Mouse (Mus musculus): ENCODE data around the gene Pif1.

The Pif1 gene

DNA sequence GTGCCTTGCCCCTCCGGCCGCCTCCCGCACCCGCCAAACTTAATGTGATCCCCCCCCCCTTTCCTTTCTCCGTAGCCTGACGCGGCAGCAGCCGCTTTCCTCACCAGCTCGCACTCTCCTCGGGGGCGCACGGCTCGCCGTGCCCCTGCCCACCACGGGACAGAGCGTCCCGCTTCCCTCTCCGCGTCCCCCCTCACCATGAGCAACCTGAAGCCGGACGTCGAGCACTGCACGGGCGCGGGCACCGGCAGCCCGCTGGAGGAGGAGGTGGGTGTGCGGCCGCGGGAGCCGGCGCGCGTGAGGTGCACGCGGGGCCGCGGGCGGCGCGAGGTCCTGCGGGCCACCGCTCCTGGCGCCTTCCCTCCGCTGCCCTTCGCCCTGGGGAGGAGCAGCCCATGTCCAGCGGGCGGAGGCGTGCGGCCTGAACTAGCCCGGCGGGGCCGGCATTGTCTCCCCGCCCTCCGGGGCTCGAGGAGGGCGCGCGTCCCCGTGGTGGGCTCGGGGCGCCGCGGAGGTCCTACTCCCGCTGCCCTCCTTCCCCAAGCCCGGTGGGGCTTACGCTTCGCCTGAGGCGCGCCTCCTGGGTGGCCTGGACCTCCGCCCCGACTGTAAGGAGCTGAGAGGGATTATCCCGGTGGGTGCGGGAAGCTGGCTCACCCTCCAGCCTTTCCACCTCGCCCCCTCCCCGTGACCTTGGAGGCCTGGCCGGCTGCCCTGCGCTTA is 43.8 kb downstream of the Pif1 start:
- no peak for ATAC-seq (ENCODE audit: insufficient number of reproducible peaks, low FRiP score, low TSS enrichment)

DNA sequence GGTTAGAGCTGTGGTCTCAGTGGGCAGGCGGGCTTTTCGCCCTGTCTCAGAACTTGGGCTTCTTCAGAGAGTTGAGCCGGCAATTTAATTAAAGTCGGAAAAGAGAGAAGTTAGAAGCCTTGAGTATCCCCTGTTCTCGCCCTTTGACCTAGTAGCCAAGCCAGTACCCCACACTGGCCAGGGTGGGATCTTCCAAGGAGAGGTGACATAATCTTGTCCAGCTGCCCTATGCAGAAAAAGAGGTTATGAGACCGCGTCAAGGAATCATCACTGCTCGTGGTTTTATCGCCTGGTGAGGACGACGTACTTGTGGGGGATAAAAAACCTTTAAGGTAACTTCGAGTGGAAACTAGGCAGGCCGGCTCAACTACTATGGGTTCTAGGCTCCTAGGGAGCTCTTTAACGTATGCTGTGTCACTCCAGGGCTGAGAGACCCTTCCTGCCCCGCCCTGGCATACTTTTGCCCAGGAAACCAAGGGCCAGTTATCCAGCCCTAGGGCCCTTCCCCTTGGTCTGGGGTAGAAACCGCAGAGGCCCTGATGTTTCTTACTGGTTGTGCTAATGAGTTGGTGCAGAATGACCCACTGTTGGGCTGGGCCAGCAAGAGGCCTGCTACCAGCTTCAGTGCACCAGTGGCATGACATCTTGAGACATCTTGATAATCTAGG is 44.5 kb downstream of the Pif1 start:
- no peak for ATAC-seq (ENCODE audit: insufficient number of reproducible peaks, low FRiP score, low TSS enrichment)

DNA sequence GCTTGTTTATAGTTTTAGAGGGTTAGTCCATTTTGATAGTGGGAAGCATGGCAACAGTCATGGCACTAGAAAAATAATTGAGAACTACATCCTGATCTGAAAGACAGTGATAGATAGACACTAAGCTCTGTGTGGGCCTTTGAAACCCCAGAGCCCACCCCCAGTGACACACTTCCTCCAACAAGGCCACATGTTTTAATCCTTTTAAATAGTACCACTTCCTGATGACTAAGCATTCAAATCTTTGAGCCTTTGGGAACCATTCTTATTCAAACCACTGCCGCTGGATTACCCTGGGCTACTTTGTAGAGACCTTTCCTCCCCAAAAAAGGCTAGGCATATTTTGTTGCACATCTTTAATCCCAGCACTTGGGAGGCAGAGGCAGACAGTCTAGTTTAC is 48.8 kb downstream of the Pif1 start:
- ATAC-seq (ENCODE audit: insufficient number of reproducible peaks, low FRiP score, low TSS enrichment) = no peak

DNA sequence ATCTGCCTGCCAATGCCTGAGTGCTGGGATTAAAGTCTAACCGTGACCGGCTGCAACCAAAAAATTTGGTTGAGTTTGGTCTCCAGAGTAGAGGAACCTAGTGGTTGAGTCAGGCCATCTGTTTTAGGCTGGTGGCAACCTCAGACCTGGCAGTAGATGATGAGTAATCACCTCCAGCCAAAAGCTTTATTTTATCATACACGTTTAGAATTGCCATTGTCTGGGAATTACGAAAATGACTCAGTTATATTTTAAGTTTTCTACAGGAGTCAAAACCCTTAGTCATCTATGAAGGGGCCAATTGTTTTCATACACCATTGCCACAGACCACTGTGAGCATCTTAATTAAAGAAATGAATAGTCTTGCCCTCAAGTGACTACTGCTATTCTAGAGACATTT is 50.0 kb downstream of the Pif1 start:
- no peak for ATAC-seq (ENCODE audit: insufficient number of reproducible peaks, low FRiP score, low TSS enrichment)

DNA sequence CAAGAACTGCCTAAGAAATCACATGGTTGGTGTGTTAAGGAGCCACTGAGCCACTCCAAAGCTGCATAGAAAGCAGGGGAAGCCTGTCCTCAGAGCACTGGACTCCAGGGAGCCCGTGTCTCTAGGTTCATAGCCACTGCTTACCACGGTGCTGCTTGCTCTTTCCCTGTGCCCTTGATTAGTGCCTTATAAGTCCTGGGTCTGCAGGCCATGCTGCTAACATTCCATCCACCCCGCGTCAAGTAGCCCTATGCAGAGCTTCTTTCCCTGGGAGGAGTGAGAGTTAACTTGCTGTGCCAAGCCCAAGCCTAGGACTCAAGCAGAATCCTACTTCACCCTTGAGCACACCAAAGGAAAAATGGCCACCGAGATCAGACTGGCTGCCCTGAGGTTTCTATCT is 52.1 kb downstream of the Pif1 start:
- no peak for ATAC-seq (ENCODE audit: insufficient number of reproducible peaks, low FRiP score, low TSS enrichment)

DNA sequence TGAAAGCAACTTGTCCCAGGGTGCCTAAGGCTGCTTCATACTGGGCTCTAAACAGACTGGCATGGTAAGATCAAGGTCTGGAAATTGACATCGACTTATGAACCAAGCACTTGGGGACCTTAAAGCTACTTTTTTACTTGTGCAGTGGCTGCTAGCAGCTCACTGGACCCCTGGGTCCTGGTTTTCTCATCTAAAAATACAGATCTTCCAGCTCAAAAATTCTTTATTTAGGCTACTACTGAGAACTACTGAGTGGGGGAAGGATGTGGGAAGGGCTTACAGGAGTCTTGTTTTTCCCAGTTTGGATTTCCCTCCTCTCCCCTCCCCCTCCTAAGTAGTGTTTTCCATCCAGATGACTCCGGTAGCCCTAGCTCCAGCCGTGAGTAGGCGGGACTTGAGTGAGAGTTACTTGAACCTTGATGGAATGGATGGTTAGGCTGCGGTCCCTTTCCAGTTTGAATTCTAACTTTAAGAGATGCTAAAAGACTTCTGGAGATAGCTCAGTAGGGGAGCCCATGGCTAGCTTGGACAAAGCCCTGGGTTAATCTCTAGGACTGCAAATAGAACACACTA is 54.0 kb downstream of the Pif1 start:
- ATAC-seq (ENCODE audit: insufficient number of reproducible peaks, low FRiP score, low TSS enrichment) = no peak

DNA sequence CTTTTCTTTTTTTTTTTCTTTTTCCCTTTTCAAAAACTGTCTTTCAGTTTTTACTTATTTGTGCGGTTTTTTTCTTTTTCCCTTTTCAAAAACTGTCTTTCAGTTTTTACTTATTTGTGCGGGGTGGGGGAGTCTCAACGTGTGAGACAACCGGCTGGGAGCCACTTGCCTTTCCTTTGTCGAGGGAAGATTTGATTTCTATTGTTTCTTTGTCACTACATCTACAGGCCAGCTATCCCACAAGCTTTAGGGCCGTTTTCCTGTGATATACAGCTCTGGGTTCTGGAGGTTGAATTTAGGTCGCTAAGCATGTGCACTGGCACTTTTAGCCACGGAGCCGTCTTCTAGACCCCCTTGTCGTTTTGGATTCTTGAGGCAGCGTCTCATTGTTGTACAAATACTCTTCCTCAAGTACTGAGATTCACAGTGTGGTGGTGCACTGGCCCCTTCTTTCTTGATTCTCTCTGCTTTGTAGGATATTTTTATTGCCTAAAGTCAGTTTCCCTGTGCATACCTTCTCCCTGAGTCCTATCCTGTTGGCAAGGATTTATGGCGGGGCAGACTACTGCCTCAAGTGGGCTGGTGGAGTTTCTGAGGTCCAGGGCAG is 54.6 kb downstream of the Pif1 start:
- no peak for ATAC-seq (ENCODE audit: insufficient number of reproducible peaks, low FRiP score, low TSS enrichment)

DNA sequence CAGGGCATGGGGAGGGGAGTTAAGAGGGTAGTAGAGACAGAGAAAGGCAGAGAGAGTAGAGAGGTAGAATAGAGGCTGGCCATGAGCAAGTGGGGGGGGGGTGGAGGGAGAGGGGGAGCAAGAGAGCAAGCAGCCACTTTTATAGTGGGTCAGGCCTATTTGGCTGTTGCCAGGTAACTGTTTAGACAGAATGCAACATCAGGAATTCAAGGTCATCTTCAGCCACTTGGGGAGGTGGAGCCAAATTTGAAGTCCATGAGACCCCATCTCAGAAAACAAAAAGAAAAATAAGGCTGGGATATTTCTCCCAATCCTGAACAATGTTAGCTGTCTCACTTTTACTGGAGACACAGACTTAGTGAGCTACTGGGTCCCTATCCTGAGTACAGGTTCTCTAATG is 55.6 kb downstream of the Pif1 start:
- ATAC-seq (ENCODE audit: insufficient number of reproducible peaks, low FRiP score, low TSS enrichment) = no peak

DNA sequence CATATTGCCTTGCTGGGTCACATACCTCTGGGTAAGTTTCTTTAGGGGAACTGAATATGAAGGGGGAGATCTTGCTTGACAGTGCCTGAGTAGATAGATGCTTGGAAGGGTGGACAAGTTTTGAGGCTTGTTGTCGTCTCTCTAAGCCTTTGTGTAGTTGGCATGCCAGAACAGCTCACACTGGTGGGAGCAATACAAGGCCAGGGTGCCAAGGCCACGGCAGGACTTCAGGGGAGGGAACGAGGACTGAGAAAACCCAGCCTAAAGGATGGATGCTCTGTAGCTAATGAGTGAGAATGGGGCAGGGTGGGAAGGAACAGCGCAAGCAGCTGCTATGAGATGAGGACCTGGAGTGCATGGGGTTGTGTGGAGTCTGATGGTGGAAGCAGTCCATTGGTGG is 58.0 kb downstream of the Pif1 start:
- ATAC-seq (ENCODE audit: insufficient number of reproducible peaks, low FRiP score, low TSS enrichment) = no peak

All from cerebellum, adult (tissue).